Mouse (Mus musculus) embryo, embryonic 10.5 days (tissue): Measurements from ENCODE around the gene Hells.

Experiments
- DNase-seq: peaks from one replicate; pipeline ENCODE4 v3.0.0-alpha.2; 2015; ENCODE audit warnings: low spot score

Hells gene

DNA sequence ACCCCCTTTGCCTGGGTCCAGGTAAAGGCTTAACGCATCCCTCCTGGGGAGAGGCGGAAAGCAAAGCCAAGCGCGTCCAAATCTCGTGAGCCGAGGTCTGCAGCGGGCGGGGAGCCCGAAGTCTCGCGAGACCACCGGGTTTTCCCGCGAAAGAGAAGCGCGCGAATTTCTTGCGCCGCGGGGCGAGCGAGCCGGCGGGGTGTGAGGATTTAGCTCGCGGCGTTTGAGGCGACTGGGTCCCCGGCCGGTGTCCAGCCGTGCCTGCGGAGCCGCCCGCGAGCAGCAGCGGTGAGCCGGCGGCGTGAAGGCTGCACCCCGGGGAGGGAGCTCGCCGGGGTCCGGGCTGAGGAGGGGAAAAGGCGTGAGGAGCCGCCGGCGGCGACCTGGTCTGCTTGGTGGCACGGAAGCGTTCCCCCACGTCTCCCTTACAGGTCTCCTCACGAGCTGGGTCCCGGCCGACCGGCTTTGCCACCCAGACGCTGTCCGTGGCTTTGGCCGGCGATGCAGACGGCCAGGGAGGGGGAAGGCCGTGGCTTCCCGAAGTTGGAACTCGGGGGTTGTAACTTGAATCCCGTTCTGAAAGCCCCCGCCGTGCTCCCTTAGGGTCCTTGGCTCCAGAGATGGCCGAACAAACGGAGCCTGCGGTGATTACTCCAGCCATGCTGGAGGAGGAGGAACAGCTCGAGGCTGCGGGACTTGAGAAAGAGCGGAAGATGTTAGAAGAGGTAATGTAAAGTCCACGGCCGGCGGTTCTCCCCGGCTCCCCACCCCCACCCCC, at the start of gene Hells:
TSS of gene Hells (plus strand) at position 128 of the 778 bp plus-strand sequence.
- peak; percentile 94 for DNase-seq

DNA sequence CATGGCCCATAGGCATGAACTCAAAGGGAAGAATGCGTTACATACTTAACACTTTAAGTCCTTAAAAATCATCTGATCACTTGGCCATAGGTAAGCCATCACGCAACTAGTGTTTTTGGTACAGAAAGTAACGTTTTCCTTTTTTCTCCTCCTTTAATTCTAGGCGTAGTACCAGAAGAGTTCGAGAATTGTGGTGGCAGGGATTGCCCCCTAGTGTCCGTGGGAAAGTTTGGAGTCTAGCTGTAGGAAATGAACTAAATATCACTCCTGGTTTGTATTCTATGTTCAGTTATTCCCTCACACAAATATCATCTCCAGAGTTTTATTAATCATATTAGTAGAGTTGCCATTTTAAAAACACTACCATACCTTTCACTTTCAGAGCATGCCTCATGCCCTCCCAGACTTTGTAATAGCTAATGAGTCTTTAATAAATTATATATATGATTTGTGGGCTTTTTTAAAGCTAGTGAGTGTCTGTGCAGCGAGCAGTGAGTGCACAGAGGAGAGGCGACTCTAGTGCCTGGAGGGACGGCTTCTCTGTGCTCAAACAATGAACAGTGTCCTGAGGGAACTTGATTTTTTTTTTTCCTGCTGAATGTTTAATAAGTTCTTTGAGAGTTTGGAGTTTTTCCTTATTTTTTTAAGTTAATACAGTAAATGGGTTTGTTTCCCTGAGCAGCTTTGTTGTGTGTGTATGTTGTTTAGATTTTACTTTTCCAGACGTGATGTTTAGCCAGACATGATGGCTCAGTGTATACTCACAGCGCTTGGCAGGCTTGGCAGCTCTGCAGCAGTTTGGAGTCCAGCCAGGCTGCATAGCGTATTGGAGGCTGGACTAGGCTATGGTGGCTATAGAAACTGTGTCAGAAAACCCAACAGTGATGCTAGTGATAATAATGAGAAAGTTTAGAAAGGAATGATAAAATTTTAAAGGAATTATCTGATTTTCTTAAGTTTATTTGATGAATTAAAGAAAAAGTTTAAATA, 29.3 kb upstream of the Hells start:
- DNase-seq, result peak; percentile 5

DNA sequence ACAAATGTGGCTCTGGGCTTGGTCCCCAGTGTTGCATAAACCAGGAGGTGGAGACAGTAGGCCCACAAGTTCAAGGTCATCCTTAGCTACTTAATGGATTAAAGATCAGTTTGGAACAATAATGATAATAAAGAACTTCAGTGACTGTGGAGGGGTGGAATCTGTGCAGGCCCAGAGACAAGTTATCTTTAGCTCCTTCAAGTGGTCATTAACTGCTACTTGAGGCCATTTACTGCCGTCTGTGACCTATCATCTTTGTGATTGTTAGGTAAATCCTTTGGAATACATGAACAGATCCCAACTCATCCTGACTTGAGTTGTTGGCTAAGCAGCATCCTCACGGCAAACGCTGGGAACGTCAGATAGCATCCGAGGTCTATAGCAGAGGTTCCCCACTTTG, 28.2 kb upstream of the Hells start:
- no peak for DNase-seq

DNA sequence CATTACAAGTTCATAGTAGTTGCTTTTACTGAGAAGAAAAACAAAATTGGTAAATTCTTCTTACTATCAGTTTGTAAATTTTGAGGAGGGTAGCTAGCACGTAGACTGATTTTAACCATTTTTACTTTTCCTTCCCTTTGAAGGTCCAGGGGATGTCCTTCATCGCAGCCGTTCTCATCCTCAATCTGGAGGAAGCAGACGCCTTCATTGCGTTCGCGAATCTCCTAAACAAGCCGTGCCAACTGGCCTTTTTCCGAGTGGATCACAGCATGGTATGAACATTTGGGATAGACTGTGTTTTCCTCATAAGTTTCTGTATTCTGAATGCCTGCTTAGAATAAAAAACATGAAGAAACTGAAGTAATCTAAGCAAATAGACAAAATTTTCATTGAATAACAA, 16.9 kb upstream of the Hells start:
- DNase-seq, result no peak

DNA sequence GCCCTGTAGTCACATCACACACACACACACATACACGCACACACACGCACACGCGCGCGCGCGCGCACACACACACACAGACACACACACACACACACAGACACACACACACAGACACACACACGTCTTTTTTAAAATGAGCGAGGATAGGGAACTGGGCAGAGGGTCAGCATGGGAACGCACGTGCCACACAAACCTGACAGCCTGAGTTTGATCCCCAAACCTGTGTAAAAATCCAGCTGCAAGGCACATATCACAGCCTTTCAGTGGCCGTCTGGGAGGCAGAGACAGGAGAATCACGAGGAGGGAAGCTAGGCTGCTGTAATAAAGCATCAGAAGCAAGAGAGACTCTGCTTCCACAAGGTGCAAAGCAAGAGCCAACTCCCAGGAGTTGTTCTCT, 15.8 kb upstream of the Hells start:
- DNase-seq, result no peak

DNA sequence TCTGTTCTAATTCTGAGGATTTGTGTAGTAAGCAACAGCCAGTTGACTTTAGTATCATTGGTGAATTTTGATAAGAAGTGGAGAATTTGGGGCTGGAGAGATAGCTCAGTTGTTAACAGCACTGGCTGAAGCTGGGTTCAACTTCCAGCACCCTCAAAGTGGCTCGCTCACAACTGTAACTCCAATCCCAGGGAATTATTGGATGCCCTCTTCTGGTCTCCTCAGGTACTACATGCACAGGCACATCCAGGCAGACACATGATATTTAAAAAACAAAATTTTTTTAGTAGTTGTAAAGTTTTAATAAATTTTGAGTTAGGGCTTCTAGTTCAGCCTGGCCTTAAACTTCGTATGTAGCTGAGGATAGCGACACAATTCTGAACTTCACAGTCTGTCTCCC, 15.0 kb upstream of the Hells start:
- peak; percentile 68 for DNase-seq

DNA sequence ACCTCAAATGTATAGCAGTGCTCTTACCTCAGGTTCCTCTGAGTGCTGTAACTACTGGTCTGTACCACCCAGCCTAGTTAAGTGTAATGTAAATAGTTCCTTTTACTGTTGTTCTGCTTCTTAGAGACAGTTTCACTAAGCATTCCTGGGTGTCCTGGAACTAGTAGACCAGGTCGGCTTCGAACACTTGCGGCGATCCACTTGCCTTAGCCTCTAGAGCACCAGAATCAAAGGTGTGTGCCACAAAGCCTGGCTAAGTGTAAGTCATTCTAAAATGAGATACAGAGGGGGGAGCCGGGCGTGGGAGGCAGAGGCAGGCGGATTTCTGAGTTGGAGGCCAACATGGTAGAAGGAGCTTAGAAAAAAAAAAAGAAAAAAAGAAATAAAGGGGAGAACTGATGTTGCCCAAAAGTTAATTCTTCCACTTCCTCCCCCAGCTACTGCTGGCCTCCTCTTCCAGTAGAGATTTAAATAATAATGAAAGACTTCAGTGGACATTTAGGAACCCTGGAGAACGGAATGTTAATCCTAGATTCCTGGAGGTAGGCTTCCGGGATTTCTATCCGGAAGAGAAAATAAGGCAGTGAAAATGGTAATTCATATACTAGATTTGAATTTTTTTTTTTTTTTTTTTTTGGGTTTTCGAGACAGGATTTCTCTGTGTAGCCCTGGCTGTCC, 2.1 kb upstream of the Hells start:
- DNase-seq, result no peak

DNA sequence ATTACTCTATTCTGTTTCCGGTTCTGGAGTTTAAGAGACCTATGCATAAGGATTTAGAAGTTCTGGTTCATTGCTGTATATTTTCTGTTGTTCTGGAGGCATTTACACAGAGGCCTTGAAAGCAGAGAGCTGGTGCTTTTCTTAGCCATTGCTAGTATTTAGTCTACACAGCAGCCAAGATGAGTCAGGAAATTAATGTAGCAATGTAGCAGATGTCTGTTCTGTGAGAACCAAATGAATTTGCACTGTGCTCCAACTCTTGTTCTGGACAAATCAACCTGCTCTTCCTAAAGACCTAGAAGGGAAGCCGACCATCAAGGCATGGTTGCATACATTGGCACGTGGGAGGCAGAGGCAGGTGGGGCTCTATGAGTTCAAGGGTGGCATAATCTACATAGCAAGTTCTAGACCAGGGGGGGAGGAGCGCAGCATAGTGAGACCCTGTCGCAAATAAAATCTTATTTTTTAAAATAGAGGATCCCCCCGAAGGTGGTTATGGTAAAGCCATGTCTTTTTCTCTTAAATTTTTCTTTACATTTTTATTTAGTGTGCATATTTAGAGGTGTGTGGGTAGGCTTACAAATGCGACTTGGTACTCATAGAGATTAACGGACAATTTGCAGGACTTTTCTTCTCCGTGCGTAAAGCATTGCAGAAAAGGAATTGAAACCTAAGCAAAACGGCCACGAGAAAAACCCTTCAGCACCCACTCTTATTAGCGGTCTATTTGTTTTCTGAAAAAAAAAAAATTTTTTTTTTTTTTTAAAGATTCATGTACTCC, 1.1 kb upstream of the Hells start:
- DNase-seq, result no peak

DNA sequence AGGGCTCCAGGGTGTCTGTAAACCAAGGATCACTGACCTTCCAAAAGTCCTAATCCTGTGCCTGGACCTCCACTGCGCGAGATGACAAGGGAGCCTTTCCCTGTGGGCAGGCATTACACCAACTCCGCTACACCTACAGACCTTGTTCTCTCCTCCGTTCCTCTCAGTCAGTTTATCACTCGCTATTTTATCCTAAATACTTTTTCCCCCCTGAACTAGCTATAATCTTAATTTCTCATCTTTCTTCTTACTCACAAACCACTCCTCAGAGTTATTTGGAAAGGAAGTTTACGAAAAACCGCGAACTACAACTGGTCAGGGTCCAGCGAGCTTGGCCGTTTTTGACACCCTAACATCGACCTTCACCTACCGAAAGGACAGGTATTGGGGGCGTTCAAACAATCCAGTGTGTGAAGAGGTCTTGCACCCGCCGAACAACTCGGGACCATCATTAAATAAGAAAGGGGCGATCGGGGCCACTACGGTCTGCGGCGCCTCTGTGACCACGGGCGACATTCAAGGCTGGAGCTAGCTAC, 395 bp upstream of the Hells start:
- peak; percentile 37 for DNase-seq

DNA sequence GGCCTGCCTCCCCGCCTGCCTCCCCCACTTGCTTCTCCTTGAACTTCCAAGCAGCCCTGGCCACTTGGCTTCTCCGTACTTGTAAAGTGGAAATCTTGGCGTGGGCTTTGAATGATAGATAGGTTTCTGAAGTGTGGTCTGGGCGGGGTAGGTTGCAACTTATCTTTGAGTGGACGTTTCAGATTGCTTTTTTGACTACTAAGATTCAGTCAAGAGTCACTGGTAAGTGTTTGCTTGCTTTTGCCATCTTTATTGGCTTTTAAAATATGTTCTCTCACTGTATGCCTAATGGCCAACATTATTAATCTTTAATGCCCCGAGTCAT, 813 bp downstream of the Hells start:
- DNase-seq, result peak; percentile 51

DNA sequence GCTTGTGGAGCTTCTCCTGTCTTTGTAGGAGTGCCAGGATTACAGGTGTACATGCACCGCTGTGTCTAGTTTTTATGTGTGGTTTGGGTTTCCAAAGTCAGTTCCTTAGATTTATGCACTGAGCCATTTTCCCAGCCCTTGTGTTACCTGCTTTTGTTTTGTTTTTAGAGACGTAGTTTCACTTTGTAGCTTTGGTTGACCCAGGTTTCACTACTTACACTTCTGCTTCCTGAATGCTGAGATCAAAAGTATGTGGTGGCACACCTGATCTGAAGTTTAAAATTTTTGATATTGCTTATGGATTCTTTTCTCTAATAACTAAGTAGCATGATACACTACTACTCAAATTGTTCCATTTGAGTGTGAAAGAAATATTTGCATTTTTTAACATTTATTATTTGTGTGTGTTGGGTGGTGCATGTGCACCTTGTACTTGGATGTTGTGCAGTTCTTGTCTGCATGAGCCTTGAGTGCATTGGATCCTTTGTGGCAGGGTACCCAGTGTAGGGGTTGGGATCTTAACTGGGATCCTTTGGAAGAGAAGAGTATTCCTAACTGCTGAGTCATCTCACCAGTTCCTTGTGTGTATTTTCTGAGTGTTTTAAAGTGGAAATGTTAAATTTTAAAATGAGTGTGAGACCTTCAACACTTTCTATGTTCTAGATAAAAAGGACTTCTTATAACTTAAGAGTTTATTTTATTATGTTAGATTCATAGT, 14.0 kb downstream of the Hells start:
- DNase-seq, result no peak

DNA sequence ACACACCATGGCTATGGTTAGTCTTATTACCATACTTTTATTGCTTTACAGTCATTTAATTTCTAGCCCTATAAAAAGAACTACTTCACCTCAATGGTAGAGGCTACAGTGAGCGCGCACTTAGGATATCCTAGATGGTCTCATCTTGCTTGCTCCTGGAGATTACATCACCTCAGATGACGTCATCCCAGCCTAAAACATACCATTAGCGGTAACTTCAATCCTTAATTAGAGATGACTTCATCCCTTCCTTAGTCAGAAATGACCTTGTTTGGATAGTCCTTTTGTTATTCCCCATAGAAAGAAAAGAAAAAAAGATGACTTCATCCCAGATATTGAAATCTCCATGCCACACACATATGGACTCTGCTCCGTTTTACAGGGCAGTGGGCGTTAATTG, 40.0 kb downstream of the Hells start:
- no peak for DNase-seq

DNA sequence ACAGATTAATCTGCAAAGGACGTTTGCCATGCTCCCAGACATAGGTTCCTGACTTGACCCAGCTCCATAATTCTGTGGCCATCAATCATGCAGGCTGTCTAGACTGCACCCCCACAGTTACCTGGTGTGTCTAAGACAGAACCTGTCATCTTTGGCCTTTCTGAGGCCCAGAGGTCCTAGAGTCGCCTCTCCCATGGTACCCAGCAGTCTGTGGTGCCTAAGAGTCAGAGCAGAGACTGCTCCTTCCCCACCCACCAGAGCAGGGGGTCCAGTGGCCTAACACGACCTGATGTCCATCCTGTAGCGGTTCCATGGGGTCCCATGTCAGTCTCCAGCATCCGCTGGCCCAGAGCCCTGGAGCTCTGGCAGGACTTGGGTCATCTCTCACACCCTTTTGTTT, 41.9 kb downstream of the Hells start:
- no peak for DNase-seq

DNA sequence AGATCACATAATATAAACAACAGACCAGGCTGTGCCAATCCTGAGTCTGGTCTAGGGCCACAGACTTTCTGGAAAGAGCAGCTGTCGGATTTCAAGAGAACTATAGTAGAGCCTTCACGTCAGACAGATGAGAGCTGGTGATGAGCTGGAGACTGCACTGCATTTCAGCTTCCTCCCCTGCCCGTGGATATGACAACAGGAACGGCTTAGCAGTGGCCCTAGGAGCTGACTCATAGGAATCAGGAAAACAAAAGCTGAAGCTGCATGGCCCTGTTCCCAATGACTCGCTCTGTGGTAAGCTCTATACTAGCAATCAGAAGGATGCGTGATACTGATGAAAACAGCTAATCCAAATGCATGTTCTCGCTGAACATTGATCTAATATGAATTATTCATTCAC, 43.0 kb downstream of the Hells start:
- DNase-seq, result no peak

DNA sequence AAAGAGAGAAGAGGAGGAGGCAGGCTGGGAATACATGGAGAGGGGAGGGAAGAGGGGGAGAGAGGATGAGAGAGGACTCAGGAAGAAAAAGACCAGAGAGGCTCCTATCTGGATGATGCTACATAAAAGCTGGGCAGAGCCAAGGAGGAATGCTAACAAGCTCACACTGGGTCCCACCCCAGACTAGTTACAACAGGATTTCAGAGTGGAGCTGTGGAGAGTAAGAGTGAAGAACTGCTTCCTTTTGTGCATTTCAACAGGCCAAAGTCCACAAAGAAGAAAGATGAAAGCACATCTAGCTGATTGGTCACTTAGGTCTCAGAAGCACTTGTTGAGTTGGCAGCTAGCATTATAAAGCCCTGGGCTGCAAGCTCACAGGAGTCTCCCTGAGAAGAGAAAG, 45.6 kb downstream of the Hells start:
- DNase-seq, result no peak

DNA sequence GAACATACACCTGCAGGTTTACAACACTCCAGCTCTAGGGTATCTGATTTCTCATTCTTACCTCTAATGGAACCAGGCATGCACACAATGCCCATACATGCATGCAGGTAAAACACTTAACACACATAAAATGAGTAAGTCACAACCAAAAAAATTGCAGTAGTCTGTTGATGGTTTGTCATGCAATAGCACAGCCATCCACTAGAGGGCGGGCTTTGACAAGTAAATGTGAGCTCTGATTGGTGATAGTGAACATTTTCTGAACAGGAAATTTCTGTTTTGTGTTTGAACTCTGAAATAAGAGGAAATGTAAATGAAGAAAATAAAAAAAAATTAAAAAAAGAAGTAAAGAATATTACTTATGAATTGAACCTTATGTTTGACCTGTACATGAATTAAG, 51.3 kb downstream of the Hells start:
- DNase-seq, result peak; percentile 83

DNA sequence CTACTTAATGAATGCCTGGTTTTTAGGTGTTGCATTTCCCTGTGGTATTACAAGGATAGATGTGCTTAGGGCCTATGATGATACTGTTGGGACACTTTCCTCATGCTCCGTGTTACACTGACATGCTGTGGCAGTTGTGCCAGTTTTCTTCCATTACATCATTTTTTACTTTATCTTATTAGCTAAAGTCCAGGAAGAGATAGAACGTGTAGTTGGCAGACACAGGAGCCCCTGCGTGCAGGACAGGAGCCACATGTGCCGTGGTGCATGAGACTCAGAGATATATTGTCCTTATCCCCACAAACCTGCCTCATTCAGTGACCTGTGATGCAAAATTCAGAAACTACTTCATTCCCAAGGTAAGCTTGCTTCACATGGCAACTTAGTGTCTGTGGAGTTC, 67.5 kb downstream of the Hells start:
- no peak for DNase-seq

DNA sequence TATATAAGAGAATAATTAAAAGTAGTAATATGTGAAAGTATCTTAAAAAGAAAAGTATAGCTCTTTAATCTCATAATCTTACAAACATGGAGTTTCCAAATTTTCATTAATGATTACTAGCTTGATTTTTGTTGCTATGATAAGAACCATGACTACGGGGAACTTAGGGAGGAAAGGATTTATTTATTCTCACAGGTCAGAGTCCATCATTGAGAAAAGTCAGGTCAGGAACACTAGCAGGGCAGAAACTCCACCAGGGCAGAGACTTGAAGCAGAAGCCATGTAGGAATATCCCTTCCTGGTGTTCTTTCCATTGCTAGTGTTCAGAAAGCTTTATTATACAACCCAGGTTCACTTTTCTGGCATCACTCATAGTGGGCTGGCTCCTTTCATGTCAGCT, 68.0 kb downstream of the Hells start:
- no peak for DNase-seq

DNA sequence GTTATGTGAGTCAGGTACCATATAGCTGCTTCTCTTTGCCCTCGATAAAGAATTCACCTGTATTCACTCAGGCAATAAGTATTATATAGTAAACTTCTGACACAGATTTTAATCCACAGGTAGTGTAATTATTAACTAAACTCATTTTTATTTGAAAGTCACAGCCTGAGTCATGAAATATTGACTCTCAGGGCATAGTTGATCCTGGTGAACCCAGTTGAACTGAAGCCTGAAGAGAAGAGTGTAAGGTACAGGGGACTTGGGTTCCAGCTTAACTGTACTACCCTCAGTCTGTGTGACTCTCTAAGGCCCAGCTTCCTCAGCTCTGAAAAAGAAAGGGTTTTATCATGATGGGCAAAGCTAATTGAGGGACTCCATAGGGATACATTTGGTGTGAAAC, 74.4 kb downstream of the Hells start:
- no peak for DNase-seq

DNA sequence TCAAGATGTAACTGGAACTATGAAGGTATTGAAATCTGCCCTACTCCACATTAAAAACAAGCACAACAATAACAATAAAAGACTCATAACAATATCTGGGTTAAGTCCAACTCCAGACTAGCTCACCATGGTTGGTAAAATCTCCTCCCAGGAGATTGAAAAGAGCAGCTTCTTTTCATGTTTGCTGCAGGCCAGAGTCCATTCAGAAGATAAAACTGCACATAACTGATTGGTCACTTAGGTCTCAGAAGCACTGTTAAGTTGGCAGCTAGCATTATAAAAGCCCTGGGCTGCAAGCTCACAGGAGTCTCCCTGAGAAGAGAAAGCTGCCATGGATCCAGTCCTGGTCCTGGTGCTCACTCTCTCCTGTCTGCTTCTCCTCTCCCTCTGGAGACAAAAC, 76.0 kb downstream of the Hells start, which contains the start of gene Cyp2c55:
TSS of gene Cyp2c55 (plus strand) at position 305 of the 400 bp plus-strand sequence.
- no peak for DNase-seq
